Mouse (Mus musculus): Measurements from ENCODE around the gene Tubgcp5. TPM values are rescaled to one million over a fixed set of nuclear protein-coding genes. Genes with fewer than 3 reads are reported as not detected.
A peak's percentile ranks its signal among the peaks of the same experiment; 100 is the strongest.

The Tubgcp5 gene
- total RNA-seq, 2 experiments from 2014 or later, result 31.8 to 41.1 TPM

DNA sequence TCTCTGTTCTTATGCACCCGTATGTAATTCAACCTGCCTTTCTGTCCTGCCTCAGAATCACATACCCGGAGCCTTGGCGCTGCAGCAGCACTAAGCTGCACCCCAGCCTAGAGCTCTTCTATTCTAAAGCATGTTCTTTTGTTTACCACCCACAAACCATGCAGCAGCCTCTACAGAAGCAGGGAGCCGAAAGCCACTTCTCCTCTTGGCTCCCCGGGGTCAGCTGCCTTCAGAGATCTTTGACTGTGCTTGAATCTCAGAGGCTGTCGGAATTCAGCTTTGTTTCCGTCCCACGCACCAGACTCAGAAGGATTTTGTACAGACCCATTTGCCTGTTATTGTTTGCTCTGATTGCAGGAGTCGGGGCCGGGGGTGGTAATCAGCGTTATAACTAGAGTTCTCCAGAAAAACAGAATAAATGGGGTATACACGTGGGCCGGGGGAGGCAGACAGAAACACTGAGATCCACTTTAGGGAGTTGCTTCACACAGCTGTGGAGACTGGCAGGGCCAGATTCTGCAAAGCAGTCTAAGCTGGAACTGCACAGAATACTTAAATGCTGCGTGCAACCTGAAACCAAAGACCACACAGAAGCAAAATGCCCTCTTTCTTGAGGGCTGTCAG is 56.1 kb downstream of the Tubgcp5 start:
- no peak for ATAC-seq (replicated peaks; ENCODE audit: poor library complexity, severe bottlenecking)

DNA sequence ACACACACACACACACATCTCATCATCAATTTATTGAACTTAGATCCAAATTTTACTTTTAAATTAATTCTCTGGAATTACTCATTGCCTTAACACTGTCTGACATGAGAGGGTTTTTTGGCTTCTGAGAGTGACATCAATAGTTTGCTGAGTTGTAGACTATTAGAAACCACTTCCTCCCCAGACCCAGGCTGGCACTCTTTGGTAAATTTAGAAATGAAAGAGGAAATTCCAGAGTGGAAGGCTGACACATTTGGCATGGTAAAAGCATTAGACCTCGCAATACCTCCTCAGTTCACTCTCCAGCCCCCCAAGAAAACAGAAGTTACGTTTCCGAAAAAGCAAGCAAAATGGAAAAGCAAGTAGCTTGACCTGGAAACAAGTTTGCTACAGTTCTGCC is 58.8 kb downstream of the Tubgcp5 start:
- ATAC-seq (replicated peaks; ENCODE audit: poor library complexity, severe bottlenecking), result peak; percentile 82

DNA sequence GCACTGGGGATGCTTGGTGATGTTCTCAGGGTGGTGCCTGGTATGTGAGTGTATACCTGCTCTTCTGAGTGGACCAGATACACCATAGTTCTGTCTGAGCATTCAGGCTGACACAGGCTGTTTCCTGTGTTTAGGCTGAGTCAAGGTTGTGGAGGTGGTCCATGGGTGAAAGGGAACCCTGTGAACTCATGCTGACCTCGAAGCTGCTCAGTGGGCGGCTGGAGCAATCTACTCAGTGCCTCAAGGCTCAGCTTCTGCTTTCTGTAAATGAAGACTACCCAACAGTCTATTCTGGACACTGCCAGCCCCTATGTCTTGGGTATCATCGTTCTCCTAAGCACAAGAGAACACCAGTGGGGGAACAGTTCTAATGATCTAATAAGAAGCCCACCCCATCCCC is 61.6 kb downstream of the Tubgcp5 start:
- peak; percentile 43 for ATAC-seq (replicated peaks; ENCODE audit: poor library complexity, severe bottlenecking)

DNA sequence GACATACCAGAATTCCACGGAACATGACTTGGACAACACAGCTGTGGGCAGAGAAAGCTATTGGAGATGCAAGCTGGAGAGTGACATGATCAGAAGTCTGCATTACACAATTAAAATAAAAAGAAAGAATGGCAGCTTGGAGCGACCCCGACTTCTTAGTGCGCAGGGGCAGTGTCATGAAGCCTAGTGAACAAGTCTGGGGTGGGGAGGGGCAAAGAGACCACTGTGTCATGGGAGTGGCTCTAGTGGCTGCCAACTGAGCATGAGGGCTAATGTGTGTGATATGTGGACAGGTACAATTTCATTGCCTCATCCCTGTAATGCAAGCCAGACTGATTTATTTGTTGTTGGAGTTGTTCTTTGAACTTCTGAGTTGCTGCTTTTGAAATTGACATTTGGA is 62.8 kb downstream of the Tubgcp5 start:
- ATAC-seq (replicated peaks; ENCODE audit: poor library complexity, severe bottlenecking), result no peak

DNA sequence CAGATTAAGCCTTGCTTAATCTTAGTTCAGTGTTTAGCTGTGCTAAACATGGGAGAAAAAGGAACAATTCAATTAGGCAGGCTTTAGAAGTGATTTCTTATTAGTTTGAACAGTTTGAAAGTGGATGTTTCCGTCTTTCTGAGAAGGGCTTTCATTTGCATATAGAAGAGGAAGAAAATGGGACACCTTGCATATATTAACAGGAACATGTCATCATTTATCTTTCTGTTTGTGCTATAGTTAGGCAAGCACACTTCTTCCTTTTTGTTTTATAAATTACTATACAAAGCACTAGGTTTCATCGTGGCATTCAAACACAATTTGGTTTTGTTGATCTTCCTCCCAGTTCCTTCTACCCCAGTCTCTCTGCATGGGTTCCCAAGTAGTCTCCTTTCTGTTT is 63.8 kb downstream of the Tubgcp5 start:
- peak; percentile 53 for ATAC-seq (replicated peaks; ENCODE audit: poor library complexity, severe bottlenecking)

DNA sequence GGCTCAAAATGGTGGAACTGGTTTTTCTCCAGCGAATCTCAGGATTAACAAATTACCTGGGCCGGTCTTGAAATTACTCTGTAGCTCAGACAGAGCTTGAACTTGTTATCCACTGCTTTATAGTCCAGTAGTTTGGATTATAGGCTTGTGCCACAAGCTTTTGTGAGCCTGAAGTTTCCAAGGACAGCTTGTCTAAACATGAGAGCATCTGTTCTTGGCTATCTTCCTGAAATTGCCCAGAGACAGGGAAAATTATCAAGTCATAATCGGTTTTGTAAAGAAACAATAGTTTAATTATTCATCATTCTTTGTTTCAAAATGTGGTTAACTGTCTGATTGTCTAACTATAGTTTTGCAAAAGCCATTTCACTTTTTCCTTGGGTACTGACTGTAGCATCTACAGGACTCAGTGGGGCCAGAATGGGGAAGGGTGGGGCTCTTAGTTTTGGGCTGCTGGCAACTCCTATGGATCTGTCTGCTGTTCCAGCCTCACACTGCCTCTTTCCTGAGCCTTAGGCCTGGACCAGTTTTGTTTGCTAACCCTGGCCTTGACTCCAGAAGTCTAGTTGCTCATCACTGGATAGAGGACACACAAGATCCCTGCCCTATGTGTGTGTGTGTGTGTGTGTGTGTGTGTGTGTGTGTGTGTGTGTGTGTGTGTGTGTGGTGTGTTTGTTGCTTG is 65.0 kb downstream of the Tubgcp5 start:
- ATAC-seq (replicated peaks; ENCODE audit: poor library complexity, severe bottlenecking), result no peak

DNA sequence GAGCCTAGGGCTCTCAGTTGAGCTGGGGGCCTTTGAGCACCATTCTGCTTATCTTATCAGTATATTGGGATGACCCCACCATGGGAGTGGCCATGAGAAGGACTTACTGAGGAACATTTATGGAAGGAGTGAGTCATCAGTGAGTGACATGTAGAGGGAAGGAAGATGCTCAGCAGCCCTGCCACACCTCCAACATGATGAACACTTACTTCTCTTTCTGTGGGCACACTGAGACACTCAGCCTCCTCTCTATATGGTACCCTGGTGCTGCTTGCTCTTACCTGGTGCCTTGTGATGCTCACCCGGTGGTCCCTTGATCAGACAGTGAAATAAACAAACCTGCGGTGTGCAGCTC is 65.5 kb downstream of the Tubgcp5 start:
- ATAC-seq (replicated peaks; ENCODE audit: poor library complexity, severe bottlenecking), result peak; percentile 36; the same call in 1 of the 2 replicates

DNA sequence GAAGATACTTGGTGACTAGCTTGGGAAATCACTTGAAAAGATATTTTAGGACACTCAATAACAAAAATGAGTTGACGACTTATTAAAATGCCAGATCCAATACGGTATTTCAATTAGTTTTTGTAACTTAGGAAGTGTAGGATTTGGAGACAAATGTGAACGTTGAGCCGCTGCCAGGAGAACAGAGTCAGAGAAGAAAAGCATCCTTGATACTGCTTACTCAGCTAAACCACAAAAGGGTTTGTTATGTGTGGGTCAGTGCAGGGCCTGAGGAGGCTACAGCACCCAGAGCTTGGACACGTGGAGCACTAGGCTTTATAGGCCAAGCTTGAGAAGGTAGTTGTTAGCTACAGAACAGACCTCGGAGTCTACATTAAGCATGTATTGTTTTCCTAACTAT is 66.0 kb downstream of the Tubgcp5 start:
- ATAC-seq (replicated peaks; ENCODE audit: poor library complexity, severe bottlenecking), result no peak

DNA sequence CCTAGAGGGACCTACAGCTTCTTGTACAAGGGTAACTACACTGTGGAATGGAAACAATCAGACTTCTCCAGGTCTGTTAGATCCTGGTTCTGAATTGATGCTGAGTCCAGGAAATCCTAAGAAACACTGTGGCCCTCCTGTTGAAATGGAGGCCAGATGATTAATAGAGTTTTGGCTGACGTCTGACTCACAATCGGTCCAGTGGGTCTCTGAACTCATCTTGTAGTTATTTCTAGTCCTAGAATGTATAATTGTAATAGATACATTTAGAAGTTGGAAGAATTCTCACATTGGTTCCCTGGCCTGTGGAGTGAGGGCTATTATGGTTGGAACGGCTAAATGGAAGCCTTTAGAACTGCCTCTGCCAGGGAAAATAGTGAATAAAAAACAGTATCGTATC is 67.2 kb downstream of the Tubgcp5 start:
- no peak for ATAC-seq (replicated peaks; ENCODE audit: poor library complexity, severe bottlenecking)

DNA sequence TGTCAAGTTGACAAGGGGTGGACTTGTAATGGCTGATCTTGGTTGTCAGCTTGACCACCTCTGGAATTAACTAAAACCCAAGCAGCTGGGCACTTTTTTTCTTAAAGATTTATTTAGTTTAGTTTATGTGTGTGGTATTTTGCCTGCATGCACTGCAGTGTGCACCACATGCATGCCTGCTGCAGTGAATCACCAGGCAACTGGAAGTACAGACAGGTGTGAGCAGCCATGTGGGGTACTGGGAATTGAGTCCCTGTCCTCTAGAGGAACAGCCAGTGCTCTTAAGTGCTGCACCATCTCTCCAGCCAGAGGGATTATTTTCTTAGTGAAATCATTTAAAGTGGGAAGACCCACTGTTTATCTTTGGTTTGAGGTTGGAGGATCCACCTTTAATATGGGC is 71.1 kb downstream of the Tubgcp5 start:
- no peak for ATAC-seq (replicated peaks; ENCODE audit: poor library complexity, severe bottlenecking)

DNA sequence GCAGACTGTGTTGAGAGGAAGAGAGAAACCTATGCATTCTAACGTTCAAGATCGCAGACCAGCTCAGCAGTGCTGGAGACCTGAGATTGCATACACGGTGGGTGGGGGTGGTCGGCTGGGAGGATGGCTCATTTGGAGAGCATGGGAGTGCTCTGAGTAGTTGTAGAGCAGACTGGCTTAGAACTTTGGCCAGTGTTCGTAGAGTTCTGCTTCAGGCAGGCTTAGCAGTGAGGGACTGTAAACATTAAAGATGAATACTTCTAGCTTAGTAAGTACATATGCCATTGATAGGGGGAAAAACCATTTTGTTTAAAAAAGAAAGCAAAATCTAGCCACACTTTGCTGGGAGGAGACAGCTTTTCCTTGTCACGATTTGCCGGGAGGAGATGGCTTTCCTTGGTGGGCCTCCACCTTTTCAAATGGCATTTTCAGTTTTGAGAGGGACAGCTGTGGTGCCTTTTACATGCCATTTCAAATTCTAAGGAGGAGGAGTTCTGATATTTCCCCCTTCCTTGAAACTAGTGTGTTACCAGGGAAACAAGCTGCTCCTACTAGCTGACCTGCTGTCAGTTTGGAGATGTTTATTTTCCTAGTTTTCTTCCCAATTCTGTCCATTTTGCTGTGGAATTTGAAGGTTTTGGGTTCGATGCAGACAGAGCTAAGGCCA is 71.9 kb downstream of the Tubgcp5 start:
- no peak for ATAC-seq (replicated peaks; ENCODE audit: poor library complexity, severe bottlenecking)

DNA sequence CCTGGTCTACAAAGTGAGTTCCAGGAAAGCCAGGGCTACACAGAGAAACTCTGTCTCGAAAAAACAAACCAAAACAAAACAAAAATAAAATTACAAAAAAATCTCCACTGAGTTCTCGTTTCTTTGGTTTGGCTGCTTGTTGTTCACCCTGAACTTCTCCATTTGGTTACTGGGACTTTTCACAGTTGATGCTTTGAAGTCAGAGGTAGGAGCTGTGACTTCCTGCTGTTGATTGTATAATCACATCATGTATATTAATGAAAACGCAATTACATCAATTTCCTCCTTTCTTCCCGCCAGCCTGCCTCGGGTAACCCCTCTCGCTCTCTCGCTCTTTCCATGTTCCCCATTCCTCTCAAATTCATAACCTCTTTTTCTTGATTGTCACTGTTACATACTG is 74.3 kb downstream of the Tubgcp5 start:
- ATAC-seq (replicated peaks; ENCODE audit: poor library complexity, severe bottlenecking), result peak; percentile 91

DNA sequence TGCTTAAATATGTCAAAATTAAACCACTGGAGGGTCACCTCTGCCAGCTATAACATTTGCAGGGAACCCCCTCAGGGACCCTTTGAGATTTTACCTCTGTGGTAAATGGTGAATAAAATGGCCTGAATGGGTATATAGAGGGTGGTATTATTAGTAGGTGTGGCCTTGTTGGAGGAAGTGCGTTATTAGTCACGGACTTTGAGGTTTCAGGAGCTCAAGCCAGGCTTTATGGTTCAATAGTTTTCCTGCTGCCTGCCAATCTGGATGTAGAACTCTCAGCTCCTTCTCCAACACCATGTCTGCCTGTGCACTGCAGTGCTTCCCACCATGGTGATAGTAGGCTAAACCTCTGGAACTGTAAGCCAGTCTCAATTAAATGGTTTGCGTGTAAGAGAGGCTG is 75.3 kb downstream of the Tubgcp5 start:
- 0 out of 2 replicates have a peak, but pooled peaks have one; percentile 38 for ATAC-seq (replicated peaks; ENCODE audit: poor library complexity, severe bottlenecking)

DNA sequence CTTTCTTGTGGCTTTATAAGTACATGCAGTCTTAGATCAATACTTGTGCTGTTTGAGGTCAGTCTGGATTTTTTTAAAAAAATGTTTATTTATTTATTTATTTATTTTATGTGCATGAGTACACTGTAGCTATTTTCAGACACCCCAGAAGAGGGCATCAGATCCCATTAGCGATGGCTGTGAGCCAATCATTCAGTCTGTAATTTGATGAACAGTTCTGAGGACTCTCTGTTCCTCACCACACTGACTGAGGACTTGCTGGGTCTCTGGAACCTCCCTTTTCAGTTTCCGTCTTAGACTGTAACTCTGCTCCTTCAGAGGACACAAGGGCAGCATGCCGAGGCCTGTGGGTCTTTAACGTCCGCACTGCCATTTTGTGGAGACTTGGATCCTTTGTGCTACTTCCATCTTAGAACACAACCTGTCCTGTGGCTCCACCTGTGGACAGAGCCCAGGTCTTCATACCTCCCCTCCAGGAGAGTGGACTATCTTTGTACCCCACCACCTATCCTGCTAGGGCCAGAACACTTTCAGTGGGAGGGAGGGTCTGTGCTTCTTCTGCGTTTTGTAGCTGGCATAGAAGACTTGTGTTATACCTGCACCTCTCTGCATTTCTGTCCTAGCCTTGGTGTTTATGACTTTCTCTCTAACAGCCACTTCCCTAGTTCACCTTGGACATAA is 76.5 kb downstream of the Tubgcp5 start:
- ATAC-seq (replicated peaks; ENCODE audit: poor library complexity, severe bottlenecking), result 0 out of 2 replicates have a peak, but pooled peaks have one; percentile 6

DNA sequence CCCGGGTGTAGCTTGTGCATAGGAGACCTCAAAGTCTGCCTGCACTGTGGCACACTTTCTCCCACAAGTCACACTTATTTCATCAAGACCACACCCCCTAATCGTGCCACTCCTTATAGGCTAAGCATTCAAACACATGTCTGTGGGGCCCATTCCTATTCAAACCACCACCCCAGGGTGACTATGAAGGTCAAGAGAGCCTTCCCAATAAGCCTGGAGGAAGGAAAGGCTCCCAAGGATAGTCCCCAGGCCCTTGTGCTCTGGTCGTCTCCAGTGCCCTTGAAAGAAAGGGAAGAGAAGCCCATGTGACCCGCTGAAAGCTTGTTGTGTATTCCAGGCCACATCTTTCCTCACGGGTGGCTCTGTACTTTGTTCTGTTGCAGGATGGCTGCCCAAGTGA is 77.5 kb downstream of the Tubgcp5 start:
- ATAC-seq (replicated peaks; ENCODE audit: poor library complexity, severe bottlenecking), result no peak

DNA sequence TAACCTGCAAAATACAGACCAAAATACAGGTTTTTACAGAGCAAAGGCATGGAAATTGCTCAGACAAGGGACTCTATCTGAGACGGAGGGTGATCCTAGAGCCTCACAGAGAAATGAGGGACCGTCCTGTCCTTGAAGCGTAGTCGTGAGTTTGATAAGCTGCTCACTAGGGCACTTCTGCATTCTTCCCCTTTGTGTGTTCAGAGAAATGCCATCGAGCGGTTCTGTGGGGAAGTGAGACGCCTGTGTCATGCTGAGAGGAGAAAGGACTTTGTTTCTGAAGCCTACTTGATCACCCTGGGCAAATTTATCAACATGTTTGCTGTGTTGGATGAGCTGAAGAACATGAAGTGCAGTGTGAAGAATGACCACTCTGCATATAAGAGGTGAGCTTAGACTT is 80.7 kb downstream of the Tubgcp5 start:
- peak; percentile 55; the same call in 1 of the 2 replicates for ATAC-seq (replicated peaks; ENCODE audit: poor library complexity, severe bottlenecking)

DNA sequence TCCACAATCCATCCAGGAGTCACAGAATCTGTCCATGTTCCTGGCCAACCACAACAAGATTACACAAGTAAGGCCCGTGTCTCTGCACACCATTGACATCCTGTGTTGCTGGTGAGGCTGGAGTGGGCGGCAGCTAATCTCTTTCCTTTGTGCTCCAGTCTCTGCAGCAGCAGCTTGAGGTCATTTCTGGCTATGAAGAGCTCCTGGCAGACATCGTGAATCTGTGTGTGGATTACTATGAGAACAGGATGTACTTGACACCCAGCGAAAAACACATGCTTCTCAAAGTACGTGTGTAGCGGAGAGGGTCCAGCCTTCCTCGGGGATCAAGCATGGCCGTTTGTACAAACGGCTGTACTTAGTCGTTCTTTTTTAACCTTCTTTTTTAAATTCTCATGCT is 83.8 kb downstream of the Tubgcp5 start:
- ATAC-seq (replicated peaks; ENCODE audit: poor library complexity, severe bottlenecking), result no peak

DNA sequence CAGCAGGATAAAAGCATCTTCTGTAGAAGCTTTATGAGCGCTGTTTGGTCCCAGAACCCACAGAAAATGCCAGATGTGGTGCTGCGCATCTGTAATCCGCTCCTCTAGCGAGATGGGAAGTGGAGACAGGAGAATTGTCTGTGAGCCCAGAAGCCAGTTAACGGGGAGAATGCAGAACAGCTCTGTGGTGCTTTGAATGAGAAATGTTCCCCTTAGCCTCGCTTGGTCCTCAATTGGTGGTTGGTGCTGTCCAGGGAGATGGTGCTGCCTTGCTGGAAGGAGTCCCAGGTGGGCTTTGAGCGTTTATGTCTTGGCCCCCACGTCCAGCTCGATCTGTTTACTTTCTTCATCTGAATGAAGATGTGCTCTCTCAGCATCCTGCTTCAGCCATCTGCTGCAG is 86.9 kb downstream of the Tubgcp5 start:
- ATAC-seq (replicated peaks; ENCODE audit: poor library complexity, severe bottlenecking), result no peak
